Mouse (Mus musculus): ENCODE data around the gene Ppig.
"Not testable (repeated sequence)": the region's sequence is repeated elsewhere in the genome, so short reads cannot be mapped to it uniquely, and the experiment has no call there.

Ppig gene

GRCm38 (mm10) chr2:69722273-69722649 lies at the start of gene Ppig:
Gene Ppig (plus strand): TSS chr2:69722545.
- DNase-seq (ENCODE audit: extremely low read depth, low read depth): no peak

DNA sequence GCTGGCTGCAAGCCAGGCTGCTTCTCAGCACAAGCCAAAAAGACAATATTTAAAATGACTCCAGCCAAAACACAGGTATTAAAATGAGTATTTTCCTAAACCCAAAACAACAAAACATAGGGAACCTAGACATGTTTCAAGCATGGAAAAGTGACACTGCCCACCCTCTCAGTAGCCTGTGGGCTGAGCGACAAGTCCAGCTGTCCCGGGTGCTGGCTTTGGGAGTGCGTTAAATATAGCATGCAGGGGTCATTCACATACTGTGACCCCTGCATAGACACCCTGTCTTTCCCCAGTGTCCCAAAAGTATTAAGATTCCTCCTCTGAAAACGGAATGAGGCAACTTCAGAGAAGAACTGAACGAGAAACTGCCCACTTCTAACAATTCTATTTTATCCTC lies 48.6 kb upstream of the Ppig start:
- no peak for DNase-seq (ENCODE audit: extremely low read depth, low read depth)

GRCm38 (mm10) chr2:69675266-69675665 lies 47.1 kb upstream of the Ppig start:
- no peak for DNase-seq (ENCODE audit: extremely low read depth, low read depth)

GRCm38 (mm10) chr2:69676713-69677112 lies 45.6 kb upstream of the Ppig start:
- no peak for DNase-seq (ENCODE audit: extremely low read depth, low read depth)

DNA sequence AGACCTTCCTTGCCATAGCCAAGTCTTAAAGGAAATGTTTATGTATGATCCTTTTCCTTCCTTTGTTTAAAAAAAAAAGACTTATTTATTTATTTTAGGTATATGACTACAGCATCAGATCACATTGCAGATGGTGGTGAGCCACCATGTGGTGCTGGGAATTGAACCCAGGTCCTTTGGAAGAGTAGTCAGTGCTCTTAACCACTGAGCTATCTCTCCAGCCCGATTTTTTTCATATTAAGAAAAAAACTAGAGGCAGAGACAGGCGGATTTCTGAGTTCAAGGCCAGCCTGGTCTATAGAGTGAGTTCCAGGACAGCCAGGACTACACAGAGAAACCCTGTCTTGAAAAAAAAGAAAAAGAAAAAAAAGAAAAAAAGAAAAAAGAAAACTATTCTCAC lies 45.1 kb upstream of the Ppig start:
- DNase-seq (ENCODE audit: extremely low read depth, low read depth): not testable (repeated sequence)

DNA sequence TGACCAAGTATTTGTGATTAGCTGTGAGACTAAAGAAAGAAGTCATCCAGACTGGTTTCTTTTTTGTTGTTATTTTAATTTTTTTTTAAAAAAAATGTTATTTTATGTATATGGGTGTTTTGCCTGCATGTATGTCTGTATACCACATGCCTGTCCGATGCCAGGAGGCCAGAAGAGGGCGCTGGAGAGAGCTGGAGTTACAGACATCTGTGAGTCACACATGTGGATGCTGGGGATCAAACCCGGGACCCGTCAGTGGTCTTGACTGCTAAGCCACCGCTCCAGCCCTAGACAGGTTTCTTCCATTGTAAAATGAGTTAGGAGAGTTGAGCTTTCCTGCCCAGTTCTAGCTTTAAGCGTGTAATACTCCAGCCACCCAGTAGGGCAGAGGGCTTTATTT lies 42.4 kb upstream of the Ppig start:
- DNase-seq (ENCODE audit: extremely low read depth, low read depth): no peak

GRCm38 (mm10) chr2:69681931-69682330 lies 40.4 kb upstream of the Ppig start:
- no peak for DNase-seq (ENCODE audit: extremely low read depth, low read depth)

DNA sequence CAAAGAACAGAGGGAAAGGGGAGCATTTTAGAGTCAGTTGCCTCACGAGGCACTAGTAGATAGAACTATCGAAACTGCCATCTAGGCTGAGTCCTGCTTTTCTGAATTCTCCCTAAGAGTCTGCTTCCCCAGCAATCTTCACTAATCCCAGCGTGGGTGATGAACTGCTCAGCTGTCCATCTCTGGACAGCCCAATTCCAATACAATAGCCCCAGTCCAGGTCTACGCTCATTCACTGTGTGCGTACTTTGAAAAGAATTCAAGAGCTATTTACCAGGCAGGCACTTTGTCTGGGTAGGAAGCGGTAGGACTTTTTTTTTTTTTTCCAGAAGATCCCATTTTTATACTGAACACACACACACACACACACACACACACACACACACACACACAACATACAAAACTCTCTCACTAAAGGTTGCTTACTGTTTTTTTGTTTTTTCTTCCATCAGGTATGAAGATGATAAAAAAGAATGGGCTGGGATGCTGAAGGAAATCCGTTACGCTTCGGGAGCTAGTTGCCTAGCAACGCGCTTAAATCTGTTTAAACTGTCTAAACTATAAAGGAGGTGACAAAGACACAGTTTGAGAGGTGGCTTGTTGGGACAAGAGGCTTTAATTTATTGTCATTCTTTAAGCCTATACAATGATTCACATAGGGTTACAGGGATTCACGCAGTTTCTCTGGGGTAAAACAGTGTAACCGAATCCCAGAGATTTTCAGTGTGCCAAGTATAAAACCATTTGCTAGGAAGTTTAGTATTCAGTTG lies 39.1 kb upstream of the Ppig start:
- no peak for DNase-seq (ENCODE audit: extremely low read depth, low read depth)

DNA sequence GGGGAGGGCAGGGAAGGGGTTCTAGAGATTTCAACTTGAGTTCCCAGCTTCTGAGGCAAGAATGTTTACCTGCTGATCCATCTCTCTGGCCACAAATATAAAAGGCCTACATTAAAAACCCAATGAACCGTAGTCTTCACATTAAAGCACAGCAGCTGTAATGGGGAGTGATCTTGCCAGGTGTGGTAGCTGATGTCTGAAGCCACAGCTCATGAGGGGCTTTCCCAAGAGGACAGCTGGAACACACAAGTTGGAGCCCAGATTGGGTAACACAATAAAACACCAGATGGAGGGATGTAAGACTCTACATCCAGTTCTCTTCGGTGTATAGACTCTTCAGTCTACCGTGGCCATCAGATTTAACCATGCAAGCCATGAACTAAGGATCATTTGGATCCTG lies 37.9 kb upstream of the Ppig start:
- no peak for DNase-seq (ENCODE audit: extremely low read depth, low read depth)

DNA sequence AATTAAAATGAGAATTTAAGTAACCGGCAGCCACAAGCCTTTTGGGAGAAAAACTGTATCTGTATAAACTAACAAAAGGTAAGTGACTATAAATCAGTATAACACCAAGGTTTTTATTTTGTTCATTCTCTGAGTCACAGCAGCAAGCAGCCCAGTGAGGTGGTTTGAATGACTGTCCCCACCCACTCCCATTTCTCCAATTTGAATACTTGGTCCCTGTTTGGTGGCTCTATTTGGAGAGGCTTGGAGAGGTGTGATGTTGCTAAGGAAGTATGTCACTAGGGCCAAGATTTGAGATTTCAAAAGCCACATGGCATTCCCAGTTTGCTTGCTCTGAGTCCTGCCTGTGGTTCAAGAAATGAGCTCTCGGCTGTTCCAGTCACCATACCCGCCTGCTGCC lies 32.1 kb upstream of the Ppig start:
- DNase-seq (ENCODE audit: extremely low read depth, low read depth): no peak

- no peak for DNase-seq (ENCODE audit: extremely low read depth, low read depth)
Measured at GRCm38 (mm10) chr2:69690843-69691242, 31.5 kb upstream of the Ppig start.

DNA sequence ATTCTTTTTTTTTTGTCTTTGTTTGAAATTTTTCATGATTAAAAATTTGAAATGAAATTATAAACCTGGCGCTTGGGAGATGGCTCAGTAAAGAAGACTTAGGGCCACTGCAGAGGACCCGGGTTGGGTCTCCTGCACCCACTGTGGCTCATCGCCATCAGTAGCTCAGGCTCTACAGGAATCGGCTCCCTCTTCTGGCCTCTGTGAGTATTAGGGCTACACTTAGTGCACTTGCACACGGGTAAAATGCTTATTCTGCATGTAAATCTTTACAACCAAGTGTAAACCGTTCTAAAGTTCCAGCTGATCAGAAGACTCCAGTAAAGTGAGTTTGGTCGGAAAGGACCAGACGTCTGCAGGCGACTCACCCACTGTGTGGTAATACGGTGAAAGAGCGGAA lies 28.8 kb upstream of the Ppig start:
- DNase-seq (ENCODE audit: extremely low read depth, low read depth): no peak

DNA sequence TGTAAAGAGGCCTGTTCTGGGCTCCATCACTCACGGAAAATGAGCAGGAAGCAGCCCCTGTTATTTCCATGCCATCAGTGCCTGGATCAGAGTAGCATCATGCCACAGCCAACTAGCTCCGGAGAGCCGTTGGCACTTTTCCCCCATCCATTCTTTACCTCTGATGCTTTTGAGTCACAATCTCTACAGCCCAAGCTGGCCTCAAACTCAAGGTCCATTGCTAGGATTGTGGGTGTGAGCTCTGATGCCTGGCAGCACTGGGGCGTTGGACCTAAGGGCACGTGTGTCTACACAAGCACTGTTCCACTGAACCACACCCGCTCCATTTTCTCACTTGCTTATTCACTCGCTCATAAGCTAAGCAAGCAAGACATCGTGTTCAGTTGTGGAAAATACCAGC lies 21.9 kb upstream of the Ppig start:
- no peak for DNase-seq (ENCODE audit: extremely low read depth, low read depth)

- DNase-seq (ENCODE audit: extremely low read depth, low read depth): no peak
Measured at GRCm38 (mm10) chr2:69712171-69712570, 10.2 kb upstream of the Ppig start.

DNA sequence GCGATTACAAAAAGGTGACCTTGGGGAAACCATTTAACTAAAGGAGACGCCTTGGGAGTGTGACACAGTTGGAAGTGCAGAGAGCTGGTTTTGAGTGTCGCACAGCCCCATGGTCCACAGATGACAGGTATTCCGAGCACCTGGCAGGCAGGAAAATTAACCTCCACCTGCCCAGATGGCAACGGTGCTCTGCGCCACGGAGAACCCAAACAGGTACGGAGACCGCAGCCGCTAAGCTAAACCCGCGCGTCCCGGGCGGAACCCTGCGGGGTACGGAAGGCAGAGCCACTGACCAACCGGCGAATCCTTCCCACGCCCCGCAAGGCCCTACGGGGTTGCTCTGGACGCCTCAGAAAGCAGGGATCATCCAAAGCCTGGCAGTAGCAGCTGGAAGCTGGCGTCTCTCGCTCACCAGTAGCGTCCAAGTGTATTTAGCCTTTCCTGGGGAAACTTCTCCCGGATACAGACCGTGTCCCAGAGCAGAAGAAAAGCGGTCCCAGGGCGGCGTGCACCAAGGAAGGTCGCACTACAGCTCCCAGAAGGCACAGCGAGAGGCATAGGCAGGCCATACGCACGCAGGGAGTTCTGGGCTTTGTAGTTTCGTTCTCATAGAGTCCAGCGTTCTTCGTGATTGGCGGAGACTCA lies 9.2 kb upstream of the Ppig start, which contains the start of gene Fastkd1:
TSS of gene Fastkd1 (minus strand) at position 536 of the 645 bp plus-strand sequence.
- peak; percentile 91 for DNase-seq (ENCODE audit: extremely low read depth, low read depth)

- DNase-seq (ENCODE audit: extremely low read depth, low read depth): no peak
Measured at GRCm38 (mm10) chr2:69713626-69714014, 8.7 kb upstream of the Ppig start.

DNA sequence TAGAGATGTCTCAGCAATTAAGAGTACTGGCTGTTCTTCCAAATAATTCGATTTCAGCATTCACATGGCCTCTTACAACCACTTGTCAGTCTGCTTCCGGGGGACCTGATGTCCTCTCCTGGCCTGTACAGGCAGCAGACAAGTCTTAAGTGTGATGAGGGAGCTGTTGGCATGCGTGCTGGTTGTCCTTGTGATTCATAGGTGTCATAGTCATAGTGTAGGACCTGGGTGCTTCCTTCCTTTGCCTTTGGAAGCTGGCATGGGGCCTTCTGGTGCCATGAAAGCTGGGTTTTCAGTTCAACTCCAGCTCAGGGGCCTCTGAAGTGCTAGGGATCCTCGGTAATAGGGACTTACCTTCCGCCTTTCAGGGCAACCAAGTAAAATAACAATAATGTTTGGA lies 8.2 kb upstream of the Ppig start:
- DNase-seq (ENCODE audit: extremely low read depth, low read depth): no peak

DNA sequence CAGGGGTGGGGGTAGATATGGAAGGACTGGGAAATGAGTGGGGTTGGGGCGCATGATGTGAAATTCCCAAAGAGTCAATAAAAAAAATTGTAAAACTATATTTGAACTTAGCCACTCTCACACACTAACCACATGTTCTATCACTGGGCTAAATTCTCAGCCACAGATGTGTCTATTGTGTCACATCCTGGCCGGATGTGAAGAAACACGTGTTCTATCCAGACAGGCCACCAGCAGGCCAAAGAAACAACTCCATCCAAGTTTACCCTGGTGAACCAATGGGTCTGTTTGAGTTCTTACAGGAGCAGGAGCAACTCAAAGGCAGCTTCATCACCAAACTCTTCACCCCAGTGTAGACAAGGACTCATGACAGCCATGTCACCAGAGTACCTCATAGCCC lies 5.9 kb upstream of the Ppig start:
- no peak for DNase-seq (ENCODE audit: extremely low read depth, low read depth)

GRCm38 (mm10) chr2:69719121-69719520 lies 3.2 kb upstream of the Ppig start:
- DNase-seq (ENCODE audit: extremely low read depth, low read depth): no peak

DNA sequence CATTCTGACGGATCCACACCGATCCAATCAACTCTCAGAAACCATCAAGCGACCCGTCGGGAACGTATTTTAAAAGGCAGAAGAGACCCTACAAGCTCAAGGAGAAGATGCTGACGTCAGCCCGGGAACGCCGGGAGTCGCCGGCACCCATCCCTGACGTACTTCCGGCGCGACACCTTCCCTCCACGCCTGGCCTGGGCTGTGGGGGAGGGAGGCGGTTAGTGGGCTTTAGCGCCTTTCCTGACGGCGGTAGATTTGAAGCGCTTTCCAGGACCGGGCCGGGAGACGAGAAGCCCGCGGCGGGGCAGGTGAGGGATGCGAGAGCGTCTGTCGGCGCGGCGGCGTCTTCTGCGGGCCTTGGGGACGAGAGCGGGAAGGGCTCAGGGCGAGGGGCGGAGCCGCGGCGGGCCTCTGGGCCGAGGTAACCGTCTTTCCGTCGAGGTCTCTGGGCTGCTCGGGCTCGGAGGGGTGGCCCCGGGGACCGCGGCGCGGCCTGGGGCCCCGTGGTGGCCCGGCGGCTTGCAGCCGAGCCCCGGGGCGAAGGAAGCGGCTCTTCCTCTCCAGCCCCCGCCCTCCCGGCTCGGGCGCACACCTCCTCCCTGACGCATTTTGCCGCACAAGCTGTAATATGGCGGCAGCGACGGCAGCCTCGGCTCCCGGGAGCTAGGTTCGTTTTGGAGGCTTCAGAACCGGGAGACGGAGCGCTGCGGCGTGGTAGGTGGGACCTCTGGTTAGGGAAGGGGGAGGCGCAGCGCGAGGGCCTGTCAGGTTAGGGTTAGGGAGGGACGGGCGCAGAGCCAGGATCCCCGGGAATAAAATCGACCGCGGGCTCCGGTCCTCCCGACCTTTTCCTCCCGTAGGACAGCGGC lies 539 bp downstream of the Ppig start:
- DNase-seq (ENCODE audit: extremely low read depth, low read depth): peak; percentile 81

DNA sequence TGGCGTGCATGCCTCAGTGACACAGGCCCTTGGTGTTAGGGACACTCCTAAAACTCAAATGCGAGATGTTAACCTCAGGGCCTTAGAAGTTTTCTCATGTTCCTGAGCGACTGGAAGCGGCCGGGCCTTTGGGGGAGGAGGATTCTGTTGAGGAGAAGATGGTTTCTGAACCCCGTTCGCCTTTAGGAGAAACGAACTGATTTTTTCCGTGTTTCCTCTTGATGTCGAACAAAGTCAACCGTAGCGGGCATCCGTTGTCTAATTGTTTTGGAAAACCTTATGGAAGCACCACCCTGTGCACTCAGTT lies 1.1 kb downstream of the Ppig start:
- DNase-seq (ENCODE audit: extremely low read depth, low read depth): peak; percentile 19

DNA sequence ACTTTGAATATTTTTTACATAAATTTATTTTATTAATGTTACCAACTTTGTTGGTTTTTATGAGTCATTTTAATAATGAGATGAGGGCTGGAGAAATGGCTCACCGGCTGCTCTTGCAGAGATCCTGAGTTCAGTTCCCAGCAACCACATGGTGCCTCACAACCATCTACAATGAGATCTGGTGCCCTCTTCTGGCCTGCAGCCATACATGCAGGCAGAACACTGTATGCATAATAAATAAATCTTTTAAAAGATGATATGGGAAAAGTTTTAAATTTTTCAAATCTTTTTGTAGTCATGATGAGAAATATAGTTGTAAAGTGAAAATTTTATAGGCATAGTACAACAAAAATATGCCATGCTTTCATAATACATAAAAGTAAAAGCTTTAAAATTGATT lies 22.7 kb downstream of the Ppig start:
- no peak for DNase-seq (ENCODE audit: extremely low read depth, low read depth)
